Mouse (Mus musculus) pancreas, adult 10 weeks (tissue): ENCODE results near the gene Cacng8. TPM values are rescaled to one million over a fixed set of nuclear protein-coding genes. Genes with fewer than 3 reads are reported as not detected.

Source experiments
- polyA plus RNA-seq: library from polyadenylated mRNA; stranded (reverse); fragments of 350-450 nt; fragmentation: Illumina TruSeq; extraction: RNeasy Lipid Tissue Mini Kit (QIAGEN cat#74804); gene quantifications from one replicate; pipeline ENCODE4 v1.2.3, GENCODE M21; 2015; ENCODE audit warnings: low read depth, low replicate concordance; ENCODE audit not compliant: insufficient read depth

The Cacng8 gene
- not detected for polyA plus RNA-seq

GRCm38 (mm10) chr7:3390413-3391080 is at the start of gene Cacng8:
Gene Cacng8, plus strand, starts transcription at chr7:3390683.

DNA sequence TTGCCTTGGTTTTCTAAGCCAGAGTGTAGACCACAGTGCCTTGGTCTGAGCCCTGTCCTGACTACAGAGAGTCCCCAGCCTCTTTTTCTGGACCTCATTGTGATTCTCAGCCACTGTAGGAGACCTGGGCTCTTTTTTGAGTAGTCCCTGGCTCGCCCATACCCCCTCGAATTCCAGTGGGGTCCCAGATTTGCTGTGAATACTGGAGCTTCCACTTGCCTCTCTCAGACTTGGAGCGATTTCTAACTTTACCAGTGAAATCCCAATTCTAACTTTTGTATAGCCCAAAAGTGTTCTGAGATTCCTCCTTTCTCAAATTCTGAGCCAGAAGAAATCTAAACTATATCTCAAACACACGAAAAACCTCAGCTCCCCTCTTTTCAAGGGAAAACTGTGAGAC is 33.4 kb downstream of the Cacng8 start, which contains the start of gene Cacng6:
Cacng6 (plus strand) TSS at position 301 of the 400 bp plus-strand sequence.

Other genes starting within 250 kb of the Cacng8 start
- not detected for gene AU018091, start 221.5 kb upstream of the Cacng8 start, polyA plus RNA-seq
- not detected for gene Nlrp12, start 140.9 kb upstream of the Cacng8 start, polyA plus RNA-seq
- 27.3 TPM for gene Myadm, start 101.6 kb upstream of the Cacng8 start, polyA plus RNA-seq
- gene Prkcg, start 101.5 kb upstream of the Cacng8 start, polyA plus RNA-seq: 0.59 TPM
- gene Cacng7, start 57.7 kb upstream of the Cacng8 start, polyA plus RNA-seq: 2.0 TPM
- gene Cacng6, start 33.5 kb downstream of the Cacng8 start, polyA plus RNA-seq: not detected
- gene Tarm1, start 111.9 kb downstream of the Cacng8 start, polyA plus RNA-seq: not detected
- gene Oscar, start 225.5 kb downstream of the Cacng8 start, polyA plus RNA-seq: not detected
- 110 TPM for gene Ndufa3, start 226.7 kb downstream of the Cacng8 start, polyA plus RNA-seq
- 15.5 TPM for gene Tfpt, start 239.2 kb downstream of the Cacng8 start, polyA plus RNA-seq
- 3.9 TPM for gene Prpf31, start 239.3 kb downstream of the Cacng8 start, polyA plus RNA-seq